Mouse (Mus musculus) stomach, postnatal 0 days (tissue): ENCODE measurements around the gene Uroc1.

Experiments used
- CTCF ChIP-seq: IDR thresholded peaks from 2 replicates; pipeline ENCODE4 v1.5.1; 2016; ENCODE audit warnings: antibody characterized with exemption, low read depth, mild to moderate bottlenecking, moderate library complexity
- EP300 ChIP-seq: optimal IDR thresholded peaks from 2 replicates; pipeline ENCODE3; 2016; ENCODE audit warnings: antibody characterized with exemption

GRCm38 (mm10) chr6:90288265-90288664, 44.8 kb upstream of the Uroc1 start:
- TF ChIP-seq CTCF, result peak; percentile 68
- no peak for TF ChIP-seq EP300
